Mouse (Mus musculus) urinary bladder, adult 18-20 months (tissue): ENCODE measurements around the gene Gm43720.

Source experiments
- DNase-seq, 2 experiments: peaks; one replicate each; pipeline ENCODE4 v3.0.0; 2022; ENCODE audit warnings: low spot score in 2 of 2, mixed read lengths in 2 of 2

The Gm43720 gene

GRCm38 (mm10) chr5:138262582-138263240 is 17.0 kb downstream of the Gm43720 start:
- no peak for DNase-seq

- no peak for DNase-seq
Observed at GRCm38 (mm10) chr5:138262001-138262400, 17.8 kb downstream of the Gm43720 start.

DNA sequence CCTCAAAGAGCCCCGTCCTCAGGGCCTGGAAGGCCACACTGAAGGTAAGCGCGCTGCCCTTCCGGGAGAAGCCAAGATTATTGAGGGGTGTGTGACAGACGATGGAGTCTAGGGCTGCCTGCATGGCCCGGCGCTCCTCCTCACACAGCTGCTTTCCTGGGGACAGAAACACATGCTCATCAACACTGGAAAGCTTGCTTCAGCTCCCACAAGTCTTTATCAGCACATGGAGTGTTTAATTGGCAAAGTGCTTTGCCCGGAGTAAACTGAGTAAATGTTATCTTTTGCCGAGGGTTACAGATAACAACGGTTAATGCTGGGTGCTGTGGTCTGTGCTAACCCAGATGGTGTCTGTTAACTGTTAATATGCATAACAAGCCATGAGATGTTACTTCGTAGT is 18.9 kb downstream of the Gm43720 start:
- DNase-seq: no peak

GRCm38 (mm10) chr5:138260051-138260450 is 19.7 kb downstream of the Gm43720 start:
- no peak for DNase-seq

- DNase-seq: no peak
Observed at GRCm38 (mm10) chr5:138258993-138259392, 20.8 kb downstream of the Gm43720 start.

DNA sequence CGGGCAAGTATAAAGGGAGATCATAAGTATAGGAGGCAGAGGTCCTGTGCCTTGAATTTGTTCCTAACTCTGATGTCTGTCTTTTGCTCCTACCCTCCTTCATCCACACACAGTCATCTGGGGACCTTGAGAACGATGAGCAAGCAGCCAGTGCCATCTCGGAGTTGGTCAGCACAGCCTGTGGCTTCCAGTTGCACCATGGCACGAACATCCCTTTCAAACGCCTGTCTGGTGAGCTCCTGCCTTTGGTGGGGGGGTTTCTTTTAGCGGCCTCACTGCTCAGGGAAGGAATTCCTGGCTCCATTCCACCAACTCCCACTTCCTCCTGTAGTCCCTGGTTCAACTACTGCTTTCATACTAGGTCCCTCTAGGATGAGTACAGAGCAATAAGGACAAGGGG is 21.2 kb downstream of the Gm43720 start:
- DNase-seq: no peak

DNA sequence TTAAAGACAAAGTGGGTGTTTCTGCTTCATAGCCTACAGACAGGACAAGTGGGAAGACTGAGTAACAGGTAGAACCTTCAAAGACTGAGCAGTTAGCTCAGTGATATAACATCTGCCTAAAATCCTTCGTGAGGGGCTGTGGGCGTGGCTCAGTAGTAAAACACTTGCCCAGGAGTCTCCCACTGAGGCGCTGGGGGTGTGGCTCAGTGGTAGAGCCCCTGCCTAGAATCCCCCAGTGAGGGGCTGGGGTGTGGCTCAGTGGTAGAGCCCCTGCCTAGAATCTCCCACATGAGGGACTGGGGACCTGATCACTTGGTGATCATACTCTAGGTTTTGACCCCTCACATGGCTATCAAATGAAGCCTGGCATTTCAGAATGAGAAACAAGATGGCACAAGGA is 21.7 kb downstream of the Gm43720 start:
- DNase-seq: no peak

DNA sequence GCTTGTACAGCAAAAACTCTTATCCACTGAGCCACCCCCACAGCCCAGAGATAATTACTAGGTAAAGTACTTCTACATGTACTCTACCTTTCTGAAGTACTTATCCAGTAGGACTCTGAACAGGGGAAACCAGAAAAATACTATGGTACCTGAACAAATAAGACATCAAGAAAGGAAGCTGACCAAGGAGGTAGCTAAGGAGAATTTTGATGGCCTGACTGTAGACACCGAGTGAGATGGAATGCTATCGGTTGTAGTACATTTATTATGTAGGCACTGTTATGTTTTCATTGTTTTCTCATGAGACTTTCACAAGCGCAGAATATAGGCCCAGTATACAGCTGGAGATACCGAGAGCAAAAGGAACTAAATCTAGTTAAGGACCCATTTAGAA is 22.2 kb downstream of the Gm43720 start:
- DNase-seq: no peak

GRCm38 (mm10) chr5:138256966-138257584 is 22.7 kb downstream of the Gm43720 start:
- no peak for DNase-seq

DNA sequence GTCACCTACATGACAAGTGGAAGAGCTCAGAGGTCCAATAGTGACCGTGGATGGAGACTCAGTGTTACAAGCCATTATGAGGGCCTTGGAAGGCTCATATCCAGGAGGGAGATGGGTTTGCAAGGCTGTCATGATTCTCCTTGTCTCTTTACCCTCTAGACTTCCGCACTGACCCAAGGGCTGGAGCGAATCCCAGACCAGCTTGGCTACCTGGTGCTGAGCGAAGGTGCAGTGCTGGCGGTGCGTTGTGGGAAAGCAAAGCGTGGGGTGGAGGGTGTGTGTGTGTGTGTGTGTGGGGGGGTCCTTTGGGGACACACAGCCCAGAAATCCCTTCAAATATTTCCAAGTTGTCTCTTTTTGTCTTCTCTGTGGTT is 23.7 kb downstream of the Gm43720 start:
- no peak for DNase-seq

GRCm38 (mm10) chr5:138255353-138256093 is 24.2 kb downstream of the Gm43720 start, which contains the start of gene Lamtor4:
Lamtor4 (plus strand) TSS chr5:138255482.
- peak; percentile 82 to 95 for DNase-seq

- DNase-seq: no peak
Observed at GRCm38 (mm10) chr5:138253061-138253460, 26.7 kb downstream of the Gm43720 start.

DNA sequence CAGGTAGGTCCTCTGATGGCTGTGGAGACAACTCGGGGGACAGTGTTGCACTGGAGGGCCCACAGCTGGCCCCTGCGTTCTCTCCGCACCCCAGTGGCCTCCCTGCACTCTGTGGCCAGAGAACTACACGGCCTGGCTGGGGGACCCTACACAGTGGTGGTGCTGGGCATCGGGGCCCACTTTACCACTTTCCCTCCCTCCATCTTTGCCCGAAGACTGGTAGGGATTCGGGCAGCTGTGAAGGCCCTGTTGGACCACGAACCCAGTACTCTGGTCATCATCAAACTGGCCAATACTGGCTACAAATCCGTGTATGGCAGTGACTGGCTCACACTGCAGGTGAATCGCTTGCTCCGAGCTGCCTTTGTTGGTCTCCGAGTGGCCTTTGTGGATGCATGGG is 28.6 kb downstream of the Gm43720 start:
- no peak for DNase-seq

- no peak for DNase-seq
Observed at GRCm38 (mm10) chr5:138241511-138241910, 38.2 kb downstream of the Gm43720 start.

DNA sequence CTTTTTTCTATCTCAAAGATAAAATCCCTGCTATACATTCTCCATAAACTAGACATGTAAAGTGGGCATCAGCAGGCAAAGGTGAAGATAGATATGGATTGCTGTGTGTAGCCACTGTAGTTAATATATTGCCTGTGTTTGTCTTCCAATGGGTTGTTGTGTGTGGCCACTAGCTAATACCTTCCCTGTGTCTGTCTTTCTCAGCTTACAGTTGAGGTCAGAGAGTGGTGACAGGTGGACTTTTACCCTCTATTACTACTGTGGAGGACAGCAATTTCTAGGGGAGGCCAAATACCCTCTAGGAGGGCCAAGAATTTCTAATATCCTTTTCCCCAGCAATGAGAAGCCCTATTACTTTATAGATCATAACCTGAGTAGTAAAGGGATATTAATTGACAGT is 45.5 kb downstream of the Gm43720 start:
- DNase-seq: no peak

GRCm38 (mm10) chr5:138233778-138234177 is 46.0 kb downstream of the Gm43720 start:
- DNase-seq: no peak

DNA sequence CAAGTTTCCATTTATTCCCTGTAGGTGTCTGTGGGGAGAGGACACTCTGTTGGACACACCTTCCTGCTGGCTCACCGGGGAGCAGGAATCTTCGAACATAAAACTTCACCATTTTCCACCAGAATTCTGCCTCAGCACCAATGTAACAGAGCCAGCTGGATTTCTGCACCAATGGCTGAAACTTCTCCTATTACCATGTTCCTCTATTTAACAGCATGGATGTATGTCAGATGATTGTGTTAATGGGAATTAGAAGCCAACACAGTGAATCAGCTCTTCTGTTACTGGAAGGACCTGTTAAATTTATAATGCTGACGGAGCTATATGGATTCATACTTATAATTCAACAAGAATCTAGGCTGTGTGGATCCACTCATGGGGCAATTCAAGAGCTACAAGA is 50.2 kb downstream of the Gm43720 start:
- no peak for DNase-seq

DNA sequence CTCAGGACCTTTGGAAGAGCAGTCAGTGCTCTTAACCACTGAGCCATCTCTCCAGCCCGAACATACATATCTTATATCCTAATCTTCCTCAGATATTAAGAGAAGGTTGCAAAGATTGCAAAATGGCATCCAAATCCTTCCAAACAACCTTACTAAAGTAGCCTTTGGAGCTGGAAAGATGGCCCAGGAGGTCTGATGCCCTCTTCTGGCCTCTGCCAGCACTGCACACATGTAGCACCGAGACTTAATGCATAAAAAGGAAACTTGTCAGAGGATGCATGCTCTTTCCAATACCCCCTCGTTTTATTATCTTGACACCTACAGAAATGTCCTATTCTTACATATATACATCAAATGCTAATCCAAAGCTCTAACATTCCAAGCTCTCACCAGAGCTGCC is 51.7 kb downstream of the Gm43720 start:
- no peak for DNase-seq

DNA sequence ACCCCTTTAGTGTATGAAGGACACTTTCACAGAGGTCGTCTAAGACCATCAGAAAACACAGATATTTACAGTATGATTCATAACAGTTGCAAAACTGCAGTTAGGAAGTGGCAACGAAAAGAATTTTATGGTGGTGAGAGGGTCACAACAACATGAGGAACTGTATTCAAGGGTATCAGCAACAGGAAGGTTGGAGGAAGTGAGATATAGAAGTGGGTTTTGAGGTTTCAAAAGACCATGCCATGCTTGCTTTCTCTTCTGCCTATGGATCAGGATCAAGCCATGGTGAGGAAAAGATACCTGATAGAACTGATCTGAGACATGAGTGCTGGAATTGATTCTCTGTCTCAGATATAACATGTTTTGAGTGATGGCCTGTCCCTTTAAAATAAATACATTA is 52.4 kb downstream of the Gm43720 start:
- DNase-seq: no peak

- no peak for DNase-seq
Observed at GRCm38 (mm10) chr5:138226491-138226890, 53.3 kb downstream of the Gm43720 start.

GRCm38 (mm10) chr5:138225700-138226099 is 54.1 kb downstream of the Gm43720 start, which contains the start of gene Nxpe5:
Nxpe5 (plus strand) TSS chr5:138225898.
- no peak for DNase-seq

- no peak for DNase-seq
Observed at GRCm38 (mm10) chr5:138223287-138223686, 56.5 kb downstream of the Gm43720 start.

DNA sequence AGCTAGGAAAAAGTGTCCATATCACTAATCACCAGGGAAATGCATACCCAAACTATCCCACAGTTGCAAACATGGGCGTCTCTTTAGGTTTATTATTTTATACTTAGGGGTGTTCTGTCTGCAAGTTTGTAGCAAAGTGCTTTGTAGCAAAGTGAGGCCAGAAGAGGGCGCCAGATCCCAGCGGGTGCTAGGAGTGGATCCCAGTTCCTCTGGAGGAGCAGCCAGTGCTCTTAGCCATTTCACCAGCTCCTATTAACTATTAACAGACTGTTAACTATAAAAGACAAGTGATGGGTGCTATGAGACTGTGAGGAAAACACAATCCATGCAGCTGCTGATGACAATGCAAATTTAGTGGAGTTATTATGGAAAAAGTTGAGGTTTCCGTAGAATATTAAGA is 57.6 kb downstream of the Gm43720 start:
- peak; percentile 71 to 87 for DNase-seq
